Mouse (Mus musculus) stomach, embryonic 16.5 days (tissue): ENCODE data around the gene Cd52. TPM values are rescaled to one million over a fixed set of nuclear protein-coding genes. Genes with fewer than 3 reads are reported as not detected.

Source experiments
- ATAC-seq: fragments of 200-750 bp; cut with Nextera tagmentation; 2 replicates; pipeline ENCODE4 v1.8.0; 2017; ENCODE audit warnings: moderate number of reproducible peaks, moderate TSS enrichment; ENCODE audit not compliant: insufficient read depth, low FRiP score
- H3K27ac ChIP-seq: fragments of 300-500 bp; sonication (generic); 2 replicates; pipeline ENCODE4 v1.5.1; 2014; ENCODE audit warnings: low read length
- H3K27me3 ChIP-seq: fragments of 300-500 bp; sonication (generic); 2 replicates; pipeline ENCODE4 v1.6.1; 2014; ENCODE audit warnings: low read length, control low read depth, mixed read lengths; ENCODE audit not compliant: control insufficient read depth, insufficient read depth
- H3K36me3 ChIP-seq: fragments of 300-500 bp; sonication (generic); 2 replicates; pipeline ENCODE4 v1.6.1; 2014; ENCODE audit warnings: low read length; ENCODE audit not compliant: control insufficient read depth, insufficient read depth
- H3K4me1 ChIP-seq: fragments of 300-500 bp; sonication (generic); 2 replicates; pipeline ENCODE4 v1.6.1; 2014; ENCODE audit warnings: low read length, control low read depth, mixed read lengths; ENCODE audit not compliant: control insufficient read depth, insufficient read depth
- H3K4me2 ChIP-seq: fragments of 300-500 bp; sonication (generic); 2 replicates; pipeline ENCODE4 v1.6.1; 2014; ENCODE audit warnings: low read depth, low read length, mixed read lengths
- H3K4me3 ChIP-seq: fragments of 300-500 bp; sonication (generic); replicated peaks from 2 replicates; pipeline ENCODE4 v1.5.1; 2014; ENCODE audit warnings: mild to moderate bottlenecking, low read length
- H3K9ac ChIP-seq: fragments of 300-500 bp; sonication (generic); 2 replicates; pipeline ENCODE4 v1.6.1; 2014; ENCODE audit warnings: low read length
- H3K9me3 ChIP-seq: fragments of 300-500 bp; sonication (generic); replicated peaks from 2 replicates; pipeline ENCODE4 v1.6.1; 2016; ENCODE audit warnings: low read length, control low read depth; ENCODE audit not compliant: control insufficient read depth
- WGBS: fragments of 180-500 bp; shearing (Covaris S2); extraction: QIAGEN DNeasy Blood & Tissue Kit; methylation state at CpG from one replicate; pipeline ENCODE4 v1.1.7; 2014; 5-methylcytosine and 5-hydroxymethylcytosine counted together
- polyA plus RNA-seq: library from polyadenylated mRNA; unstranded; fragments of >200 nt; fragmentation: Nextera tagmentation; extraction: Ambion mirVana; gene quantifications from 2 replicates; pipeline ENCODE4 v1.2.1, GENCODE M21; 2015

Gene Cd52
- polyA plus RNA-seq, 1 experiment from 2014 or later, result 44.2 TPM

DNA sequence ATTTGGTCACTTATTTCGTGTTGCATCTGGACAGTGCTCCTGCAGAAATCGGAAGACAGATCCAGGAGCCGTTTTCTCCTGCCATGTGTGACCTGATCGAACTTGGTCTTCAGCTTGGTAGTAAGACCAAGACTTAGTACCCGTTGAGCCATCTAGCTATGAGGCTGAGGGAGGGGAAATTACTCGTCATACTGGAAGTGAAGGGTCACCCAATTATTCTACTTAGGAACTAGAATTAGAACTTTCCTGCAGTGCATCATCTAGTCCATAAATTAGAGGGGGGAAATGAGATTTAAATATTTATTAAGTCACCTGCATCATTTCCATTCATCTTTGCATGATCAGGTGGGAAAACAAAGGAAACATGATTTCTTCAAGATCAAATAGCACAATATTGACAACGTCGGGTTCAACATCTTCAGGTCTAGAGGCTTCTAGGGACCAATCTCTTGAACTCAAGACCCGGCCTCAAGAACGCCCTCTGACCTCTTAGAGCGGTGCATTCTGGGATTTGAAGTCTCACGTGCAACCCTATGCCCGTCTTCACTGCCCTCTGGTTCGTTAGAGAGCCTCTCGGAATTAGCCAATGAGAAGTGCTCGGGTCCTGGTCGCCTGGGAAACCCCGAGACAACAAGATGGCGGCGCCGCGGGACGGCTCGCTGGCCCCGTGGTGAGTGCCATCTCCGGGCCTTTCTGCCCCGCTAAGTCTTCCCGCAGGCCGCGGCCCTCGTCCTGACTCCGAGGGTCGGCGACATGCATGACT lies 7.3 kb upstream of the Cd52 start, which contains the start of gene Ubxn11:
Ubxn11 (plus strand) TSS at position 592 of the 763 bp plus-strand sequence.
- 17% methylated on average over 34 of the region's 34 CpGs for WGBS
- H3K27ac ChIP-seq, result no peak within 1 kb of the TSS
- ATAC-seq, result peak; percentile 93

DNA sequence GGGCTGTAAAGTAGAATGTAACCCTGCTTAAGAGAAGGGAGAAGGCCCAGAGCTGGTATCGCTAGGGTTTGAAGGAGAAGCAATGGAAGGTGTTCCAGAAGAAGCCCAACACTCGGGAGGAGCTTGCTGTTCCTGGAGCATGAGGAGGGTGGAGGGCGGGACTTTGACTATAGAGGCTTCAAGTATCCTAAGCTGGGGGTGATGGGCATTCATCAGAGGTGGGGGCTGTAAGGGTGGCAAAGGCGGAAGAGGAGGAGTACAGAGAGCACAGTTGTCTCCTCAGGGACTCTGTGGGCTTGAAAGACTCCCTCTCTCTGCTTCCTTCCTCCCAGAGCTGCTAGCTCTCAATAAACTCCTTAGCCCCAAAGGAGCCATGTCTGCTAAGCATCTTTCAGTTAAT lies 5.4 kb upstream of the Cd52 start:
- Histone ChIP-seq H3K4me3 (no peak overlapping the region), H3K9me3 (no peaks in the 10 kb centered on the region), H3K9ac (no peak overlapping the region), H3K27ac (no peak overlapping the region), H3K27me3 (no peaks in the 10 kb centered on the region), H3K4me2 (no peak overlapping the region), H3K4me1 (peaks cover 4% of the 10 kb centered on the region; the same call in 1 of the 2 replicates), H3K36me3 (no peaks in the 10 kb centered on the region)
- WGBS, result 75% methylated on average over 4 of the region's 4 CpGs
- no peak for ATAC-seq

More for the DNA sequence above, 7.3 kb upstream of the Cd52 start, which contains the start of gene Ubxn11:
- Histone ChIP-seq H3K4me3 (peak within 1 kb of the TSS; percentile 73), H3K9ac (peak within 1 kb of the TSS; percentile 72), H3K4me2 (peak within 1 kb of the TSS; percentile 58), H3K9me3 (no peaks in the 10 kb centered on the region), H3K36me3 (no peaks in the 10 kb centered on the region), H3K27me3 (no peaks in the 10 kb centered on the region), H3K4me1 (peaks cover 4% of the 10 kb centered on the region; the same call in 1 of the 2 replicates)

DNA sequence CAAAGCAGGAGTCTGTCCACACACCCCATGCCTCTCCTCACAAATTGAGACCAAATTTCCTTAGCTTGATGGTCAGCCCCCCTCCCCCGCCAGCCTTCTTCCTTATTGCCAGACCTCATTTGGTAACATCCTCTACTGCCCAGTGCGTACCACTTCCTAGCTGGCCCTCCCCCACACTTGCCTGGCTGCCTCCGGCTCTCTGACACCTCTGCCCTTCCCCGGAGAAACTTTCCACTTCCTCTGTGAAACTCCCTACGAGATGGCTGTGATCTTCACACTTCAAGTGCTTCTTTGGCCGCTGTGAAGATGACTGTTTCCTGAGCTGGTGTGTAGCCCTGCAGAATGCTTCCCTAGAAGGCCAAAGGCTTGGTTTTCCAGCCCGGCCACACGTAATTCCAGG lies 3.7 kb upstream of the Cd52 start:
- peak overlapping the region; percentile 42; the same call in 1 of the 2 replicates for H3K27ac ChIP-seq
- H3K4me3 ChIP-seq, result no peak overlapping the region
- no peaks in the 10 kb centered on the region for H3K9me3 ChIP-seq
- no peak for ATAC-seq
- H3K9ac ChIP-seq, result no peak overlapping the region
- H3K4me2 ChIP-seq, result no peak overlapping the region
- 44% methylated on average over 8 of the region's 8 CpGs for WGBS
- H3K4me1 ChIP-seq, result peaks cover 4% of the 10 kb centered on the region; the same call in 1 of the 2 replicates
- H3K36me3 ChIP-seq, result no peaks in the 10 kb centered on the region
- H3K27me3 ChIP-seq, result no peaks in the 10 kb centered on the region

DNA sequence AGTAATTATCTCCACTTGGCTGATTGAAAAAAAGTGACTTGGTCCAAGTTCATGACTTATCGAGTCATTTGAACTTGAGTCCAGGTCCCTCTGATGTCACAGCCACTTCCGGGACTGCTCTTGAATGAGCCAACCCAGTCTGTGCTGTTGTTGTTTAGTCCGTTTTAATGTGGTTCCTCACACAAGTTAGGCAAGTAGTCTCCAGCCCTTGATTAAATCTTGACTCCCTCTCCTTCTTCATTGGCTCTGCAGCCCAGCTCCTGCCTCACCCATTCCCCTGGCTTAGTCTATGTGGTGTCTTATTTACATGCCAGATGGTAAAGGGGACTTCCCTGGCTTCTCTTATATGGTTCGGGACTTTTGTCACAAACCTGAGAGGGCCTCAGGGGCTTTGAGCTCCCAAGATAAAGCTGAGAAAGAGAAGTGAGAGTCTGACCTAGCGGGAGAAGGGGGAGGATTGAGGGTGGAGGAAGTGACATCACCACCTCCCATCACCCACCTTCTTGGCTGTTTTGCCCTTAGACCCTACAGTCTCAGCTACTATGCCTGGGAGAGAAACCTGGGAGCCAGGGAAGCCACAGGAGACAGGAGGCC lies 2.2 kb upstream of the Cd52 start:
- H3K9ac ChIP-seq, result no peak overlapping the region
- H3K4me3 ChIP-seq, result no peak overlapping the region
- no peaks in the 10 kb centered on the region for H3K27me3 ChIP-seq
- H3K4me1 ChIP-seq, result no peaks in the 10 kb centered on the region
- no peaks in the 10 kb centered on the region for H3K9me3 ChIP-seq
- H3K36me3 ChIP-seq, result no peaks in the 10 kb centered on the region
- ATAC-seq, result no peak
- no peak overlapping the region for H3K4me2 ChIP-seq
- no peak overlapping the region for H3K27ac ChIP-seq
- WGBS, result 68% methylated on average over 5 of the region's 5 CpGs

DNA sequence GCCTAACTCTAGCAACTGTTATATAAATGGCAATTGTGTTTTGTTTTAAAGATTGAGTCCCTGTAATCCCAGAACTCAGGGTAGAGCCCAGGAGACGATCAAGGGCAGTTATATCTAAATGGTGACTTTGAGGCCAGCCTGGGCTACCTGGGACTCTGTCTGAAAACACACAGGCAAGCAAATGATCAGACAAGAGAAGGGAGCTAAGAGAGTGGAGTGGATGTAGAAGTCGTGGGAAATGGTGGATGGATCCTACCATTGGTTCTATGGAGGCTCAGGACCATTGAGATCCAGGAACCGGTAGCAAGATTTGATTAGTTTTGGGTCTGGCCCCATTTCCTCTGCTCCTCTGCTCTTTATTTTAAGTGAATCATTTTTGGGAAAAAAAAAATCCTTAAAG lies 1.2 kb upstream of the Cd52 start:
- no peak for ATAC-seq
- WGBS, result 84% methylated on average over 3 of the region's 3 CpGs
- Histone ChIP-seq H3K36me3 (no peaks in the 10 kb centered on the region), H3K9ac (no peak overlapping the region), H3K27me3 (no peaks in the 10 kb centered on the region), H3K27ac (no peak overlapping the region), H3K9me3 (no peaks in the 10 kb centered on the region), H3K4me2 (no peak overlapping the region), H3K4me3 (no peak overlapping the region), H3K4me1 (no peaks in the 10 kb centered on the region)

DNA sequence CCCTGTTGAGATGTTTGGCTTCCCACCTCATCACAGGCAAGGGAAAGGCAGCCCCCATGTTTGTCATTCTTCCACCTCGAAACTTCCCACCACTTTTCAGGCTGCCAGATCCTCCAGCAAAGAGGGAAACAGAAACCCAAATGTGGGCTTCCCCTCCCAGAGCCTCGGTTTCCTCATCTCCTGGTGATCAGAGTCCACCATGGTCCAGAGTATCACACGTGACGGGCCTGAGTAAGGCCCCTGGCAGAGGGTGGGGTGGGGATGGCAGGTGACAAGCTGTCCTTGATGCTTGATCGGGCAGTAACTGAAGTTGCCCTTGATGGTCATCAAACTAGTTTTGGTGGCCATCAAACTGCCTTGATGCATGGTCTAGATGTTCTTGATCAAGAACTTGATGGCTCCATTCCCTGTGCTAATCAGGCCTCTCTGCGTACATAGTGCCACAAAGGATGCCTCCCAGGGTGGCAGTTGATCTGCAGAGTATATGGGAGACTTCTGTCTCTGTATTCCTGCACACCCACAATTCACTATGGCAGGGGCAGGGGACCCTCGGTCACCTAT lies 798 bp downstream of the Cd52 start:
- 79% methylated on average over 7 of the region's 7 CpGs for WGBS

GRCm38 (mm10) chr4:134092382-134093288 lies 2.2 kb downstream of the Cd52 start:
- Histone ChIP-seq H3K9me3 (no peaks in the 10 kb centered on the region), H3K4me3 (no peak overlapping the region), H3K27ac (no peak overlapping the region), H3K4me1 (no peaks in the 10 kb centered on the region), H3K4me2 (no peak overlapping the region), H3K9ac (no peak overlapping the region), H3K36me3 (no peaks in the 10 kb centered on the region), H3K27me3 (no peaks in the 10 kb centered on the region)
- ATAC-seq, result no peak
- 70% methylated on average over 6 of the region's 6 CpGs for WGBS

More for the DNA sequence above, 798 bp downstream of the Cd52 start:
- Histone ChIP-seq H3K9me3 (no peaks in the 10 kb centered on the region), H3K9ac (no peak overlapping the region), H3K4me2 (no peak overlapping the region), H3K4me3 (peak overlapping the region; percentile 5; the same call in 1 of the 2 replicates), H3K36me3 (no peaks in the 10 kb centered on the region), H3K27me3 (no peaks in the 10 kb centered on the region), H3K4me1 (no peaks in the 10 kb centered on the region), H3K27ac (no peak overlapping the region)
- no peak for ATAC-seq

- no peaks in the 10 kb centered on the region for H3K27me3 ChIP-seq
- H3K4me3 ChIP-seq, result no peak overlapping the region
- no peaks in the 10 kb centered on the region for H3K4me1 ChIP-seq
- no peak overlapping the region for H3K27ac ChIP-seq
- no peak for ATAC-seq
- no peak overlapping the region for H3K9ac ChIP-seq
- H3K4me2 ChIP-seq, result no peak overlapping the region
- H3K9me3 ChIP-seq, result no peaks in the 10 kb centered on the region
- no peaks in the 10 kb centered on the region for H3K36me3 ChIP-seq
- 84% methylated on average over 6 of the region's 6 CpGs for WGBS
Measured at GRCm38 (mm10) chr4:134091225-134091529, 3.7 kb downstream of the Cd52 start.
